Mouse (Mus musculus) limb, embryonic 14.5 days (tissue): ENCODE measurements around the gene Zfand2a. TPM values are rescaled to one million over a fixed set of nuclear protein-coding genes. Genes with fewer than 3 reads are reported as not detected.
A peak's percentile ranks its signal among the peaks of the same experiment; 100 is the strongest.

ENCODE experiments used
- ATAC-seq: fragments of 200-750 bp; cut with Nextera tagmentation; 2 replicates; pipeline ENCODE4 v1.8.0; 2017; ENCODE audit warnings: low read depth, moderate number of reproducible peaks, moderate TSS enrichment; ENCODE audit not compliant: low FRiP score
- DNase-seq: peaks from one replicate; pipeline ENCODE4 v3.0.0-alpha.2; 2015; ENCODE audit warnings: low spot score
- H3K27ac ChIP-seq: fragments of 300-500 bp; sonication (generic); replicated peaks from 2 replicates; pipeline ENCODE4 v1.5.1; 2014; ENCODE audit warnings: low read depth, mild to moderate bottlenecking, low read length, moderate library complexity, mixed read lengths
- H3K27me3 ChIP-seq: fragments of 300-500 bp; sonication (generic); 2 replicates; pipeline ENCODE4 v1.6.1; 2014; ENCODE audit warnings: low read length, mixed read lengths; ENCODE audit not compliant: control insufficient read depth, insufficient read depth
- H3K36me3 ChIP-seq: fragments of 300-500 bp; sonication (generic); 2 replicates; pipeline ENCODE4 v1.6.1; 2014; ENCODE audit warnings: mild to moderate bottlenecking, low read length, moderate library complexity, mixed read lengths; ENCODE audit not compliant: control insufficient read depth, insufficient read depth
- H3K4me1 ChIP-seq: fragments of 300-500 bp; sonication (generic); 2 replicates; pipeline ENCODE4 v1.6.1; 2014; ENCODE audit warnings: antibody characterized with exemption, low read length, mixed read lengths; ENCODE audit not compliant: control insufficient read depth, insufficient read depth
- H3K4me2 ChIP-seq: fragments of 300-500 bp; sonication (generic); replicated peaks from 2 replicates; pipeline ENCODE4 v1.6.1; 2014; ENCODE audit warnings: low read depth, mild to moderate bottlenecking, low read length, moderate library complexity; ENCODE audit not compliant: severe bottlenecking
- H3K4me3 ChIP-seq: fragments of 300-500 bp; sonication (generic); replicated peaks from 2 replicates; pipeline ENCODE4 v1.5.1; 2014; ENCODE audit warnings: low read length
- H3K9ac ChIP-seq: fragments of 300-500 bp; sonication (generic); 2 replicates; pipeline ENCODE4 v1.6.1; 2014; ENCODE audit warnings: mild to moderate bottlenecking, low read depth, low read length, moderate library complexity; ENCODE audit not compliant: severe bottlenecking
- H3K9me3 ChIP-seq: fragments of 300-500 bp; sonication (generic); 2 replicates; pipeline ENCODE4 v1.6.1; 2016; ENCODE audit warnings: low read length; ENCODE audit not compliant: control insufficient read depth
- POLR2A ChIP-seq: fragments of 200-500 bp; IDR thresholded peaks from 2 replicates; pipeline ENCODE4 v1.8.0; 2012; ENCODE audit warnings: inconsistent platforms, mild to moderate bottlenecking, moderate library complexity, borderline replicate concordance; ENCODE audit not compliant: insufficient read depth, insufficient read length; ENCODE audit errors: extremely low read depth
- WGBS: fragments of 180-500 bp; shearing (Covaris S2); extraction: QIAGEN DNeasy Blood & Tissue Kit; methylation state at CpG from one replicate; pipeline ENCODE4 v1.1.7; 2014; 5-methylcytosine and 5-hydroxymethylcytosine counted together
- polyA plus RNA-seq, 2 experiments: library from polyadenylated mRNA; depleted of rRNA in 1 of 2; stranded (reverse) in 1 of 2; unstranded in 1 of 2; fragments of >200 nt; fragmentation: Nextera tagmentation in 1 of 2; extraction: Ambion mirVana in 1 of 2; gene quantifications; 2 replicates each; pipeline versions ENCODE4 v1.2.1 to v1.2.3; 2012 to 2014

Zfand2a gene
- polyA plus RNA-seq, 2 experiments: 6.2 to 16.4 TPM

DNA sequence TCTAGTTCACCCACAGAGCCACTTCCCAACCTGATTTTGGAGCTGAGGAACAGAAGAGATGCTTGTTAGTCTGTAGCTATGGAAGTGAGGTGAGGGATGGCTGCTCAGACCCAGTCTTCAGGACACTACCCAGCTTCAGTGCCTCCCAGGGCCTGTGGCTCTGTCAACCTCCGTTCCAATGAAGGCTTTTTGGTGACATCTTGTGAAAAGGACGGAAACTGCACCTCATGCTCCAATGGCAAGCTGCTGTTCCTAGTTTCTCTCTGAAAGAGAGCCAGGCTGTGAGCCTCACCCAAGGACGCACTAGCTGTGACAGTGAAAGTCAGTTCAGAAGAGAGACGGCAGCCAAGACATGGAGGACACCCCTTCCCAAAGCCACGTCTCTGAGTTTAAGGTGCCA is 16.4 kb downstream of the Zfand2a start:
- WGBS: 53% methylated on average over 5 of the region's 5 CpGs
- no peak overlapping the region for H3K4me3 ChIP-seq
- no peaks in the 10 kb centered on the region for H3K9me3 ChIP-seq
- no peaks in the 10 kb centered on the region for H3K4me1 ChIP-seq
- no peak for ATAC-seq
- H3K36me3 ChIP-seq: peaks cover 19% of the 10 kb centered on the region
- H3K9ac ChIP-seq: no peak overlapping the region
- DNase-seq: no peak
- no peaks in the 10 kb centered on the region for H3K27me3 ChIP-seq
- no peak for TF ChIP-seq POLR2A
- H3K27ac ChIP-seq: no peak overlapping the region
- H3K4me2 ChIP-seq: no peak overlapping the region

GRCm38 (mm10) chr5:139466801-139467200 is 17.5 kb downstream of the Zfand2a start:
- WGBS: 65% methylated on average over 4 of the region's 4 CpGs
- no peak overlapping the region for H3K4me3 ChIP-seq
- no peak for ATAC-seq

DNA sequence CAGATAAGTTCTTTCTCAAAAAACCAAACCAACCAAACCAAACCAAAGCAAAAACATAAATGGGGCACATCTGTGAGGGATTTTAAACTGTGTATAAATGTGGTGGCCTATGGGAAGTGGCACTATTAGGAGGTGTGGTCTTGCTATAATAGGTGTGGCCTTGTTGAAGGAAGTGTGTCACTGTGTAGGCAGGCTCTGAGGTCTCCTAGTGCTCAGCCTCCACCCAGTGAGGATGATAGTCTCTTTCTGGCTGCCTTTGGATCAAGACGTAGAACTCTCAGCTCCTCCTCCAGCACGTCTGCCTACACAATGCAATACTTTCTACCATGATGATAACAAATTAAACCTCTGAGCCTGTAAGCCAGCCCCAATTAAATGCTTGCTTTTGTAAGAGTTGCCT is 18.0 kb downstream of the Zfand2a start:
- ATAC-seq: no peak
- H3K27me3 ChIP-seq: no peaks in the 10 kb centered on the region
- peaks cover 3% of the 10 kb centered on the region for H3K36me3 ChIP-seq
- H3K4me1 ChIP-seq: no peaks in the 10 kb centered on the region
- TF ChIP-seq POLR2A: no peak
- no peak overlapping the region for H3K4me2 ChIP-seq
- WGBS: 63% methylated on average over 2 of the region's 2 CpGs
- DNase-seq: no peak
- H3K4me3 ChIP-seq: no peak overlapping the region
- no peak overlapping the region for H3K27ac ChIP-seq
- H3K9me3 ChIP-seq: no peaks in the 10 kb centered on the region
- H3K9ac ChIP-seq: no peak overlapping the region

More at GRCm38 (mm10) chr5:139466801-139467200, 17.5 kb downstream of the Zfand2a start:
- H3K4me1 ChIP-seq: no peaks in the 10 kb centered on the region
- no peak overlapping the region for H3K27ac ChIP-seq
- no peak for DNase-seq
- peaks cover 7% of the 10 kb centered on the region for H3K36me3 ChIP-seq
- H3K4me2 ChIP-seq: no peak overlapping the region
- TF ChIP-seq POLR2A: no peak
- no peaks in the 10 kb centered on the region for H3K27me3 ChIP-seq
- no peak overlapping the region for H3K9ac ChIP-seq
- no peaks in the 10 kb centered on the region for H3K9me3 ChIP-seq

DNA sequence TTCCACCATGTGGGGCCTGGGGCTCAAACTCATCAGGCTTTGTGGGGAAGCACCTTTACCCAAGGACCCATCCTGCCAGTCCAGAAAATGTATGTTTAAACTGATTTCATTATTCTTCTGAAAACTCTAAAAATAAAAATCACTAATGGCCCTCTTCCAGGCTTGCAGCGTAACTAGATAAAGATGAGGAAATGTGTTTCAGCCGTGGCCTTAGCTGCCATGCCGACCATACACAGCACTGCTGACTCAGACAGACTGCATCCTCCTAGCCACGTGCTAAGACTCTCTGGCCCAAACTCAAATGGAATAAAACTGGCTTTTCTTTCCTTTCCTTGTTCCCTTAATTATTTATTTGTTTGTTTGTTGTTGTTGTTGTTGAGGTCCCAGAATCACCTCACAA is 19.5 kb downstream of the Zfand2a start:
- Histone ChIP-seq H3K4me2 (no peak overlapping the region), H3K27ac (no peak overlapping the region), H3K9me3 (no peaks in the 10 kb centered on the region), H3K4me3 (no peak overlapping the region), H3K4me1 (peaks cover 6% of the 10 kb centered on the region; the same call in 1 of the 2 replicates), H3K36me3 (no peaks in the 10 kb centered on the region), H3K9ac (no peak overlapping the region), H3K27me3 (no peaks in the 10 kb centered on the region)
- WGBS: 69% methylated on average over 4 of the region's 4 CpGs
- no peak for TF ChIP-seq POLR2A
- DNase-seq: no peak
- no peak for ATAC-seq

- no peak for TF ChIP-seq POLR2A
- Histone ChIP-seq H3K4me3 (peak within 1 kb of the TSS; percentile 62), H3K9me3 (no peaks in the 10 kb centered on the region), H3K4me2 (peak within 1 kb of the TSS; percentile 83), H3K27ac (no peak within 1 kb of the TSS), H3K36me3 (no peaks in the 10 kb centered on the region; the same call in 1 of the 2 replicates), H3K4me1 (peaks cover 9% of the 10 kb centered on the region; the same call in 1 of the 2 replicates), H3K27me3 (no peaks in the 10 kb centered on the region), H3K9ac (peak within 1 kb of the TSS; percentile 59)
- ATAC-seq: peak; percentile 99
- WGBS: 7% methylated on average over 41 of the region's 42 CpGs
- peak; percentile 98 for DNase-seq
Observed at GRCm38 (mm10) chr5:139460384-139461067, 23.8 kb downstream of the Zfand2a start, which contains the start of gene 3110082I17Rik. 3110082I17Rik (minus strand) TSS chr5:139460527.
